Mouse (Mus musculus) embryo, embryonic 11.5 days (tissue): ENCODE measurements at regions not wholly inside any gene's neighbourhood (a gene's known extent, or its start where the extent isn't known, plus 50 kb on each side); places are given as distances from the start of the nearest gene placed in this dataset.
"Not testable (repeated sequence)": the region's sequence is repeated elsewhere in the genome, so short reads cannot be mapped to it uniquely, and the experiment has no call there.

ENCODE experiments used
- DNase-seq: peaks from one replicate; pipeline ENCODE4 v3.0.0-alpha.2; 2012; ENCODE audit warnings: low read depth, low spot score

DNA sequence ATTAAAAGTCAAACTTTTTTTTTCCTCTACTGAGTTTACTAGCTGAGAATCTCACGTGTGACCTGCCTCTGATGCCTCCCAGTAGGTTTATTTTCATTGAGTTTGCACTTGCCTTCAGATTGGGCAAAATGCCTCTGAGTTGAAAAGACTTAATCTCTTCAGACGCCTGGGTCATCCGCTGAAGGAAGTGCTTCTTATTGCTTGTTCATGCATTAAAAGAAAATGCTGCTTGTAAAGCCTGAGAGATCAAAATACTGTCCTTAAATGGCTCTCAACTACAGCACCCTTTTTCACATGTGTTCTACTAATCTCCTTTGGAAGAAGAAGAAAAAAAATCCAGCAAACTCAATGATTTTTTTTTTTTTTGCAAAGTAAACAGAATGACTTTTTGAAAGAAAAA, 351.5 kb downstream of the Kcnh5 start:
- DNase-seq = no peak

DNA sequence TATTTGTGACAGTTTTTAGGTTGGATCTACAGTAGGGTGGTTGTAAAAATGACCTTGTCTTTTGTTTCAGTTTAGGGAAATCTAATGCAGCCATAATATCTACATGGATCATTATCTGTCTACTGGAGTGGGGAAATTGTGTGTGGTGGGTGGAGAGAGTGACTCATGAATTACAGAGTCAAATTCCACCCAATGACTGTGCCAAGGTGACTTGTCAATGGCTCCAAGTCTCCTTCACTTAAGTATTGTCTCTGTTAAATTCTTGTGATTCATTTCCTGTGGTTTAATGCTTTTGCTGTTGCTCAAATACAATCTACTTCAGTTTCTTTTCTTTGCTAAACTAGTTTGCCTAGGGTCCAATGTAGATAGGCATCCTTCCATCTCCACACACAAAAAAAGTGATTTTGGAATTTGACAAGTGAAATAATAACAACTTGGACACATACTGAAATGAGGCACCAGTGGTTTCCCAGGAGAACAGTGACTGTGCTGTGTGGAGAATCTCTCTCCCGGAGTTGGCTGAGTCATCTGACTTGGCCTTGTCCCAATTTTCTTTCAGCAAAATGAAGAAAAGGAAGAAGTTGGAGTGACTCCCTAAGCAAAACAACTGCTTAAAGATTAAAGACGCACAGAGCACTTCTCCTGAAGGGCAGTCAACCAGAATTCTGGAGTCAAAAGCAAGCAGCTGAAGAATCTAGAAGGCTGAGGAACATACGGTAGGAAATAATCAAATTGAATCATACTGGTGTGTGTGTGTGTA, 352.2 kb downstream of the Kcnh5 start:
- DNase-seq = no peak

DNA sequence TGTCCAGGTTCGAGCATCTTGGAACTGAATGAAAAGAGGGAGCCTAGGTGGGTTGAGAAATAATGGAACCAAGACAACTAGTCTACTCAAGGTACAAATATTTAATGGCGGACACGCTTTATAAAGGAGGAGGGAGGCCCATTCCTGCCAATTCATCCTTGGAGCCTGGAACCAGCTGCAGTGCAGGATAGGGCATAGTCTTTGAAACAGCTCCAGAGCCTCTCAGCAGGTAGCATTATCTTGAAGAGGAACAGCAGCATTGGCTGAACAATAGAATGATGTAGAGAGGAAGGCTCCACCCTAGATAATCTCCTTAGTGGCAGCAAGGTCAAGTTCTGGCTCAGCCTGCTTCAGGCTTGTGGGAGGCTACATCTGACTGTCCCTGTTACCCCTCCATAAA, 361.0 kb downstream of the Kcnh5 start:
- not testable (repeated sequence) for DNase-seq

DNA sequence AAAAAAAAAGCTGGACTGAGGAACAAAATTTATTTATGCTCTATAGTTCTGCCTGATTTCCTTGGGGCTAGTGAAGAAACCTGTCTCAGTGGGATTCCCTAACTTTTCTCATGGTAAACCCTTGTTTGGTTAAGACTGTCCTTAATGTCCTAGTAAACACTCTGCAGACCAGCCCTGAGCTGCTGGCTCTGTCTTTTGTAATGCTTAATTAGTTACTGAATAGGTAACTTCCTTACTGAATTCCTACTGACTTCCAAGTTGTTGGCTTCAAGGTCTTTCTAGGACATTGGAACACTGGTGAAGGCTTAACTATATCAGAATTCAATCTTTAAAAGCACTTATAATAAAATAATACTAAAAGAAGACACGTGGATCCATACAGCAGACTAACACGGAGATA, 368.6 kb downstream of the Kcnh5 start:
- not testable (repeated sequence) for DNase-seq

DNA sequence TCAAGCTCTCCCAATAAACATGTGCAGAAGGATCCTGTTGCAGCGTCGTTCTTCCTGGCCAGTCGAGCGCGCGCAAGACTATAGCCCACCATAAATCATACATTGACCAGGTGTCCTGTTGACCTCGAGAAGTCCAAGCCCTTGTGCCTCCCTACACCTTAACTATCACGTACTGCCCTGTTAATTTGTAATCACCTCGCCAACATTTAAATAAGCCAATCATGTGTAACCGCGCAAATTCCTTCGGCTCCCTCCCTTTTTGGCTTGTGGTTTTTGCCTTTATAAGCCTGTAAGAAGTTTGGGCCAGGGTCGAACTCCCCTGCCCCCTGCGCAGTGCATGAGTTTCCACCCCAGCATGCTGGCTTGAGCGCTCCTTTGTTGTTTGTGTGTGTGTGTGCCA, 369.2 kb downstream of the Kcnh5 start:
- DNase-seq = not testable (repeated sequence)

DNA sequence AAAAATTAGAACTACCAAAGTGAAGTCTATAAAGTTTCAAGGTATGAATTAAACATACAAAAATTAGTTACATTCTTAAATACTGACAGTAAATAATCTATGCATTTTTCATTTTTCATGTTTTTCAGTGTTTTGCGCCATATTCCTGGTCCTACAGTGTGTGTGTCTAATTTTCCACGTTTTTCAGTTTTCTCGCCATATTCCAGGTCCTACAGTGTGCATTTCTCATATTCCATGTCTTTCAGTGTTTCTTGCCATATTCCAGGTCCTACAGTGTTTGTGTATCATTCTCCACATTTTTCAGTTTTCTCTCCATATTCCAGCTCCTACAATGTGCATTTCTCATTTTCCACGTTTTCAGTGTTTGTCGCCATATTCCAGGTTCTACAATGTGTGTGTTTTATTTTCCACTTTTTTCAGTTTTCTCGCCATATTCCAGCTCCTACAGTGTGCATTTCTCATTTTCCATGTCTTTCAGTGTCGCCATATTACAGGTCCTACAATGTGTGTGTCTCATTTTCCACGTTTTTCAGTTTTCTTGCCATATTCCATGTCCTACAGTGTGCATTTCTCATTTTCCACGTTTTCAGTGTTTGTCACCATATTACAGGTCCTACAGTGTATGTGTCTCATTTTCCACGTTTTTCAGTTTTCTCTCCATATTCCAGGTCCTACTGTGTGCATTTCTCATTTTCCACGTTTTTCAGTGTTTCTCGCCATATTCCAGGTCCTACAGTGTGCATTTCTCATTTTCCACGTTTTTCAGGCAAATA, 373.2 kb downstream of the Kcnh5 start:
- peak; percentile 29 for DNase-seq

DNA sequence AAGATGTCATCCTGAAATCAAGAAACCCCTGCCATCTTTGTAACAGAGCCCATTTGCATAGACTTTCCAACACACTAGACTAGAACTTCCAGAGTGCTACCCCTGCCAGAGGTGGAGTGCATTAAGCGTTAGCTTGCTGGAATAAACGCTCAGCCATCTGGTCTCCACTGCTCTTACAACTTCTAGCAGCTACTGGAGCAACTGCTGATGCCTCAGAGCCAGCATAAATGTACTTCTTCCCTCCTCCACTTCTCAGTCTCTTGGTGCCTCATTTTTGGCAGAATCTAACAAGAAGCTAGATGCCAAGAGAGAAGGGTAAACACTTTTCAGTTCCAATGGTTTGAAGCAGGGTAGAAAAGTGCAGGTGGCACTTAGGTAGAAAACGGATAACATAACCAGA, 385.1 kb downstream of the Kcnh5 start:
- DNase-seq = no peak

DNA sequence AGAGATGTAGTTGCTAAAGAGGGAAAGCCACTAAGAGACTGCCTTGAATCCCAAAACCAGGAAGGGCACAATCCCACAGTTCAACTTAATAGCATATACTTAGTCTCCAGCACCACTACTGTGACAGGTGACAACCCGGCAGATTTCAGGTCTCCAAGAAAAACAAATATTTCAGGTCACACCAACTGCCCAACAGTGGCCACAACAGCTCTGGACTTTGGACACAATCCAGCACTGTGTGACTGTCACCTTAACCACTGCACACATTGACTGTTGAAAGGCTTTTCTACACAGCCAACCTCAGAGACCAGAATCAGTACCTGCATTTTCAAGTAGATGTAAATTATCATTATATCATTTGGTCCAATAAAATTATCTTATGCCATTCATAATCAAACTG, 414.8 kb downstream of the Kcnh5 start:
- no peak for DNase-seq

DNA sequence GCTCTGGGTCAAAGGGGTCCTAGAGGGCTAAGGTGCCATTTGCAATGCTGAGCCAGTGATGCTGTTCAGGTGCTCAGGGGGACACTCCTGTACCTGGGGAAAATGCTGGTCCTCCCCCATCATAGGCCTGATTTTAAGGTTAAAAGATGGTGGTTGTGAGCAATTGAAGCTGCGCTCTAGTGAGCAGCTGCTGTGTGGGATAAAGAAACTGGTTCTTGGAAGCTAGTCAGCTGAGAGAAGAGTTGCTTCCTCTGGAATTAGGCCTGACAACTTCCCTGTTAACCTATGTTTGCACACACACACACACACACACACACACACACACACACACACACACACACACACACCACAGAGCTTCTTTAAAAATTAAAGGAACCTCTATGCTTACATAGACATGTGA, 428.9 kb upstream of the Gm11042 start:
- no peak for DNase-seq

DNA sequence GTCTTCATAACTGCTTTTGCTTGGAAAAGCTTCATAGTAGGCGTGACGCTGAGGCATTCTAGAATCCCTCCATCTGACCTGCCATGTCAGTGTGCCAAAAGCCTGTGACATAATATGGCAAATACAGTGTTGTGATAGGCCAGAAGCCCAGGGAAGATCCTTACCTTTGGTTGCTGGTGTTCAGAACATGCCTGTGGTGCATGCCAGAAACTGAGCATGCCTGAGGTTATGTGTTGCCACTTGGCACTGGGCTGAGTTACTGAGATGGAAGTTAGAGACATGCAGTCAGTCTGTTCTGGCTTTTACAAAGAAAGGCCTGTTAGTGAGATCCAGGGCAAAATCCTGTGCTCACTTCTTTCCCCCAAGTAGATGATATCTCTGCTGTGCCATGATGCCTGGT, 412.7 kb upstream of the Gm11042 start:
- no peak for DNase-seq

DNA sequence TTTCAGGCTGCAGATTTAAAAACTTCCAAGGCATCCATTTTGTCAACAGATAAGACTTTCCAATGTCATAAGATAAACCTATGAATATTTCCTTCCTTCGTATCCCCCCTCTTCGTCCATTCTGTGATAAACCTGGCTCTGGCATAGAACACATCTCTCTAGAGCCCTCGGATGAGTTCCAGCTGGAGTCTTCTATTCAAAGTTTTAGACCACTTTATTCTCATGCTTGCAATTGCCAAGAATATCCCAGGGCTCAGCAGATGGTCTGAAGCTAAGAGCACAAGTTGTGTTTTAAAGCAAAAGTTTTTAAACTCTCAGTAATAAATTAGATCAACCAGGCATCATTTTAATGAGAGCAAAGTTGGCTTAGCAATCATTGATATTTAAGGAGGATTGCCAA, 363.0 kb upstream of the Gm11042 start:
- DNase-seq = no peak

DNA sequence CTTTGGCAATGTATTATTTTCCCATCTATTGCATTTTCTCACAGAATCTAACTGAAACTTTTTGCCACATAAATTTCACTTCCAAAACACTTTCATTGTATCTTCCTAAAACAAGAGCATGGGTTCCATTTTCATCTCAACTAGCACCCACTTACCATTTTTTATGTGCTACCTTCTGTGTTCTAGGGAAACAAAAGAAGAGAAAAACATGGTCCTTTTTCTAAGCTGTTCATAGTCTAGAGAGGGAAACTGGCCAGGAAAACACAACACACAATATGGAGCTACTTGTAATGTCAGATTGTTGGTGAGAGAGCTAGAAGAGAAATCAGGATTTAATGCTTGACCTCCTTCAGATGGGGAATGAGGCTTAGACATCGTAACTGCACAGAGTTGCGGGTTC, 361.6 kb upstream of the Gm11042 start:
- DNase-seq = no peak

DNA sequence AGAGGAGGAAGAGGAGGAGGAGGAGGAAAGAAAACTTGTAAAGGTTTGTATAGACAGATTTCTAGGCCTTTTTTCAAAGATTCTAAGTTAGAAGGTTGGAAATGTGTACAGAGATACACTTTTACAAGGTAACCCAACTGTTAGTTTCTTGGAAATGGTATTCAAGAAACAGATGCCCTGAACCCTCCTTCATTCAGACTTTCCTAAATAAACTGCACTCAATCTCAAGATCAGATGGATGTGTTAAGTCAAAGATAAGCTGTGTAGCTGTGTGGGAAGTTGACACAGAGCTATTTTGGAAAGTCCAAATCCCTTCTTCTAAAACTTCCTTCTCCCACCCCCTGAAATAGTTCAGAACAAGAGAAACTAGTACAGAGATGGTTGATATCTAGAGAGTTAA, 342.2 kb upstream of the Gm11042 start:
- DNase-seq = no peak

DNA sequence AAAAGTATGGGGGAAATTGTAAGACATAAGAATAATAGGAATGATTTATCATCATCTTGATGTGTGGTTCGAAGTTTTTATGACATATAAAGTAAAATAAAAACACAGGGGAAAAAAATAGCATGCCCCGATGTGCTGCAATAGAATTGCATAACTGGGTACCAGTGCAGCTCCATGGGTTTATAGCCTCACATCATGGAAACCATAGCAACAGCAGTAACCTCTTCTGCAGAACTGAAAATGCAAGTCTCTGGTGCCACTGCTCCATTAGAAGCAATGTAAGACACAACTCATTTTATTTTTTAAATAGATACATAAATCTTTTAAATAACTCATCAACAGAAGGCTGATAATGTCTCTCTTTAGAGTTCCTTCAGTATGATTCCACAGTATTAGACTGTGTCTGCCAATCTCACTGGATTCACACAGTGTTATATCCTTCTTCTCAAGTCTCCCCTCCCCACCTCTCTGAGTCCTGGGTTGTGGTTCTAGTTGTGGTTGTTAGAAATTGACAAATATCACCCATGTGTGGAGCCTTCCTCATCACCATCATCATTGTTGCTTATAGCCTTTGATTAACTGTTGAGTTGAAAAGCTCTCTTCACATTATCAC, 340.9 kb upstream of the Gm11042 start:
- DNase-seq = no peak

DNA sequence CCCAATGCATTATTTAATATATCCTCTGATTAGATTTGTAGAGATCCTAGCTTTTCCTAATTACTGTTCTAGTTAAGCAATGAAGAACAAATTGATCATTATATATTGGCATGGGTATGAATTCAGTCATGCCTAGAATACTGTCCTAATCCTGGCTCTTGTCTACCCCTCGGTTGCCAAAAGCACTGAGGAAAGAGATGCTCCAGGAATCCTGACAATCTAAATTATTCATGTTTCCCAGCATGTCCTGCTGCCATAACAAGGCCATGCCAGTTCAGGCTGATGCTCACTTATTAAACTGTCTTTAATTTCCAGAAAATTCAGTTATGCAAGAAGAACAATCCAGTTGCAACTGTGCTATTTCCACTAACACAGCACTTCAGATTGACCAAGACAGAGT, 335.1 kb upstream of the Gm11042 start:
- no peak for DNase-seq

DNA sequence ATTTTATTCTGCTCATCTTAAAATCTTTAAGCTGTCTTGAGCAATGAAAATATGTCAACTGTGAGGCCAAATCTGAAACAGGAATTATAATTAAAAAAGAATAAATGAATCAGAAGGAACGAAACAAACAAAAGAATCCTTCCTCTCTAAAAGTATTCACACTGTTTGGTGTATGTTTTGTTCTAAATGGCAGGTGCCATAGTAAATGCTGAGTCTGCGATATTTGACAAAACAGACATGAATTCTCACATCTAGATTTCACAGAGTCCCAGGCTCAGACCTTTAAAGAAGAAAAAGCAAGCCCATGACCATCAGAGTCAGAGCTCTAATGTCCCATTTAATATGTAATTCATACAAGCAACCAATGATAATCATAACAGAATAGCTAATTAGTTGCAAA, 316.6 kb upstream of the Gm11042 start:
- no peak for DNase-seq

DNA sequence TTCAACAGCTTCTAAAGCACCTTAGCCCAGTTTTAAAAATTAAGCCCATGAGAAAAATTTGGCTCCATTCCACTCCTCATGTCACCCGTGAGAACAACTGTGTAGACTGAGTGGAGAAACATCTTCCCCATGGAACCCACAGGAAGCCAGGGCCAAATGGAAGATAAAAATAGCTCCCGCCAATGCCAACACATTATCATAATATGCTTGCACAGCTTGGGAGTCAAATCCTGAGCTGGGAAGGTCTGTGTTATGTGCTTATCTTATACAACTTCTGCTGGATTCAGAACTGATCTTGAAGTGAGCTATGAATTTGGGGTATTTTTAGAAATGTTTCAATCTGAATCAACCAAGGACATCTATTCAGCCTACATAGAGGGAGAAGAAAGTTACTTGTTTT, 279.0 kb upstream of the Gm11042 start:
- no peak for DNase-seq

DNA sequence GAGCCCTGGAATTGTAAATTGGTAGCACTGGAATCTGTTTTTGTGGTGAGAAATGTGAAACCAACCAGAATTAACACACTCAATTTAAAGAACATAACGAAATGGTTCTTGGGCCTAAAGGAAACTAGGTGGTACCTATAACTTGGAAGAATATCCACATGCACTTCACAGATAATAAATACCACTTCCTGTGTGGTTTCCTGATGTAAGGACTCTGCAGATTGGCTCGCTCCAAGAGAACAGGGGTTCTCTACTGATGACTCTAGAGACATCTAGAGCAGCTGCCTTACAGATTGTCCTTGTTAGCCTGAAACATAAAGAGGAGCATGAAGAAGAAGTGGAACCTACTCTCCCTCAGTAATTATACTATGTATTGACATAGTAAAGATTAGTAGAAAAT, 238.4 kb upstream of the Gm11042 start:
- DNase-seq = no peak

DNA sequence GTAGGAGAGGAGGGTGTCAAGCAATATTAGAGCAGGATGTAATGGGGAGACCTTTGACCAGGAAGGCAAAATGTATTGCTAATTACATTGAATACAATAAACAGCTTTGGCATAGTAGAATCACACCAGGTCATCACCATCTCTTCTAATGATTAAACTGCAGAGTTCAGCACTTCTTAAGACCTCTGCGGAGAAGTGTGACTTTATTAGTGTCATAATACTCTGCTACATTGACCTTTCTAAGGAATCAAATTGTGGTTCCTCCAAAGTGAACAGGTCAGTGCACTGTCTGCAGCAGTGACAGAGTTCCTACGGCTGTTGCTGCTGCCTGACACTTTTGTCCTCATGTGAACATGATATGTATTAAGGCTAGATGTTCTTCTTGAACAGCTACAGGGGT, 228.0 kb upstream of the Gm11042 start:
- no peak for DNase-seq

DNA sequence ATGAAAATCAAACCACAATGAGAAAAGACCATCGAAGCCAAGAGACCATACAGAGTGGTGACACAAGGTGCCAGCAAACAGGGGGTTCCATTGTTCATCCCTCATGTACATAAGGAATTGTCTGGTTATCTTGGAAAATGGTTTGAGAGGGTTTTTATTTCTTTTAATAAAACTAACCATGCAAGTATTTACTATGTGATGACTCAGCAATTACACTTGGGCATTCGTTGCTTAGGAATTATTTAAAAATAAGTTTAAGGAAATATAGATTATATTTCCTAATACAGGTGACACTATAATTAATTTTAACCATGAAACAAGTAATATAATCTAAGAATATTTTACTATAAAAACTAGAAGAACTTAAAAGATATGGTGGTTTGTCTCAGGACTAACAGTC, 218.7 kb upstream of the Gm11042 start:
- no peak for DNase-seq

DNA sequence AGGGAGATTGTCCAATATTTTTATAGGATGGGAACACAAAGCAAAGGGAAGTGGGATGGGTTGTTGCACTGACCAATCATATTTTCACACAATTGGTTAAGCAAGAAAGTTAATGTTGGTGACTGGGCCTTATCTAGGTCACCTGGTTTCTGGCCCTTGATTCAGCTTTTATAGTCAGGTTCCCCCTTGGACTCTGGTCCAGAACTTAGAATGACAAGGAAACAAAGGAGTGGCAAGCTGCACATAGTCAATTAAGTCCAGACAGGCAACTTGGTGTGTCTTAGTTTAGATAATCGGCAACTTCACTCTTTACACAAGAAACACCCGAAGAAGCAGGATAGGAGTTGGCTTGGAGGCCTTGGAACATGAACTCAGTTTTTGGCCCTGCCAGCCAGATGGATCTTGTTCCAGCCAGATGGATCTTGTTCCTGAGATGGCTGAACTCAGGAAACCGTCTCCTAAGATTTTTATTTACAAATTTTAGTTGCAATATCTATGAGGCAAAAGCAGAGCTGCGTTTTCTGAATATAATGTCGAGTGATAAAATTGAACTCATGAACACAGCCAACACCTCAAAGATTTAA, 212.9 kb upstream of the Gm11042 start:
- DNase-seq = no peak

DNA sequence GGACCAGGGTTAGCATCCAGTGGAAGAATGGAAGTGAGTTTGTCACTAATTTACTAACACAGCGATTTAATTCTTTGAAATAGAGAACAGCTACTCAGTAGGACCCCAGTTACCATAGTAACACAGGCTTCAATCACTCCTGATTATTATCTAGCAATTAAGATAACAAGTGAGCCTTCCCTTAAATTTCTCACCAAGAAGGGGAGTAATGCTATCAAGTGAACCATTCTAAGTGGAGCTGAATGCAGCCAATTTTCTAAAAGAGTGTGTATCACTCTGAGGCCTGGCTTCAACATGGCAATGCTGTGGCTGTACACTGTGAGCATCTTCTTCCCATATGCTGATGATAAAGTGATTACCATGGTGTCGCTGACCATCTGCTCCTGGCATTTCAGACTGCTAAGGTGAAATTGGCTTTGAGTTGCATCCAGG, 211.0 kb upstream of the Gm11042 start:
- DNase-seq = no peak

DNA sequence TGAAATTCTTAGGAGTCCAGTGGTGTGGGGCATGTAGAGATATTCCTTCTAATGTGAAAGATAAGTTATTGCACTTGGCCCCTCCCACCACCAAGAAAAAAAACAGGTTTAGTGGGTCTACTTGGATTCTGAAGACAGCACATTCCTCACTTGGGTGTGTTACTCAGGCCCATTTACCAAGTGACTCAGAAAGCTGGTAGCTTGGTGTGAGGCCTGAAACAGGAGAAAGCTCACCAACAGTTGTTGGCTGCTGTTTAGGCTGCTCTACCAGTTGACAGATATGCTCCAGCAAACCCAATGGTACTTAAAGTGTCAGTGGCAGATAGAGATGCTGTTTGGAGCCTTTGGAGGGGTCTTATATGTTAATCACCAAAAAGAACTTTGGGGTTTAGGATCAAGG, 207.8 kb upstream of the Gm11042 start:
- no peak for DNase-seq
